Mouse (Mus musculus) neural tube, embryonic 12.5 days (tissue): ENCODE data around the gene Tssk6. TPM values are rescaled to one million over a fixed set of nuclear protein-coding genes. Genes with fewer than 3 reads are reported as not detected.

Experiments
- ATAC-seq: fragments of 200-750 bp; cut with Nextera tagmentation; 2 replicates; pipeline ENCODE4 v1.8.0; 2017; ENCODE audit warnings: low read depth, mild to moderate bottlenecking, moderate TSS enrichment, moderate library complexity; ENCODE audit not compliant: low FRiP score
- H3K27ac ChIP-seq: fragments of 300-500 bp; sonication (generic); 2 replicates; pipeline ENCODE4 v1.5.1; 2016
- H3K27me3 ChIP-seq: fragments of 300-500 bp; sonication (generic); replicated peaks from 2 replicates; pipeline ENCODE4 v1.6.1; 2016; ENCODE audit warnings: mild to moderate bottlenecking
- H3K36me3 ChIP-seq: fragments of 300-500 bp; sonication (generic); 2 replicates; pipeline ENCODE4 v1.6.1; 2016; ENCODE audit warnings: mild to moderate bottlenecking
- H3K4me1 ChIP-seq: fragments of 300-500 bp; sonication (generic); 2 replicates; pipeline ENCODE4 v1.6.1; 2016
- H3K4me2 ChIP-seq: fragments of 300-500 bp; sonication (generic); replicated peaks from 2 replicates; pipeline ENCODE4 v1.6.1; 2016; ENCODE audit warnings: mild to moderate bottlenecking
- H3K4me3 ChIP-seq: fragments of 300-500 bp; sonication (generic); 2 replicates; pipeline ENCODE4 v1.5.1; 2016
- H3K9ac ChIP-seq: fragments of 300-500 bp; sonication (generic); 2 replicates; pipeline ENCODE4 v1.6.1; 2016; ENCODE audit warnings: mild to moderate bottlenecking
- H3K9me3 ChIP-seq: fragments of 300-500 bp; sonication (generic); 2 replicates; pipeline ENCODE4 v1.6.1; 2016; ENCODE audit warnings: mild to moderate bottlenecking
- WGBS: fragments of 180-500 bp; shearing (Covaris S2); methylation state at CpG from one replicate; pipeline ENCODE4 v1.1.7; 2016; 5-methylcytosine and 5-hydroxymethylcytosine counted together
- polyA plus RNA-seq: library from polyadenylated mRNA; unstranded; fragments of >200 nt; fragmentation: Nextera tagmentation; extraction: Ambion mirVana; gene quantifications from 2 replicates; pipeline ENCODE4 v1.2.1, GENCODE M21; 2016

The Tssk6 gene
- 4.1 and 4.3 TPM in 2 replicates for polyA plus RNA-seq

DNA sequence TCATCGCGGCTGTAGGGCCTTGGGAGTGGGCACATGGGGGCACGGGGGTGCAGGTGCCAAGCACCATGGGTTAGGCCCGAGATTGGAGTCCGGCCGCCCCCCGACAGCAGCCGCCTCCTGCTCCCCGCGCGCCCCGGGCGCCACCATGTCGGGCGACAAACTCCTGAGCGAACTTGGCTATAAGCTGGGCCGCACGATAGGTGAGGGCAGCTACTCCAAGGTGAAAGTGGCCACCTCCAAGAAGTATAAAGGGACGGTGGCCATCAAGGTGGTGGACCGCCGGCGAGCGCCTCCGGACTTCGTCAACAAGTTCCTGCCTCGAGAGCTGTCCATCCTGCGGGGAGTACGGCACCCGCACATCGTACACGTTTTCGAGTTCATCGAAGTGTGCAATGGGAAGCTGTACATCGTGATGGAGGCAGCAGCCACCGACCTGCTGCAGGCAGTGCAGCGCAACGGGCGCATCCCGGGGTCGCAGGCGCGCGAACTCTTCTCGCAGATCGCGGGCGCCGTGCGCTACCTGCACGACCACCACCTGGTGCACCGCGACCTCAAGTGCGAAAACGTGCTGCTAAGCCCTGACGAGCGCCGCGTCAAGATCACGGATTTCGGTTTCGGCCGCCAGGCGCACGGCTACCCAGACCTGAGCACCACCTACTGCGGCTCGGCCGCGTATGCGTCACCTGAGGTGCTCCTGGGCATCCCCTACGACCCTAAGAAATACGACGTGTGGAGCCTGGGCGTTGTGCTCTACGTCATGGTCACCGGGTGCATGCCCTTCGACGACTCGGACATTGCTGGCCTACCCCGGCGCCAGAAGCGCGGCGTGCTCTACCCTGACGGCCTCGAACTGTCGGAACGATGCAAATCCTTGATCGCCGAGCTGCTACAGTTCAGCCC lies at the start of gene Tssk6, which contains the start of the genes Ndufa13 and Yjefn3:
Gene Tssk6 (plus strand): TSS at position 22 of the 900 bp plus-strand sequence.
Gene Ndufa13 (minus strand): TSS at position 396 of the 900 bp plus-strand sequence.
Gene Yjefn3 (minus strand): TSS at position 550 of the 900 bp plus-strand sequence.
- ATAC-seq: peak; percentile 55
- WGBS: 3% methylated on average over 89 of the region's 89 CpGs
- peak within 1 kb of the TSS; percentile 62 for H3K4me3 ChIP-seq
- H3K4me1 ChIP-seq: peaks cover 33% of the 10 kb centered on the region
- peak within 1 kb of the TSS; percentile 67 for H3K27ac ChIP-seq
- H3K36me3 ChIP-seq: peaks cover 16% of the 10 kb centered on the region
- peak within 1 kb of the TSS; percentile 71 for H3K9ac ChIP-seq
- H3K4me2 ChIP-seq: peak within 1 kb of the TSS; percentile 87
- no peaks in the 10 kb centered on the region for H3K9me3 ChIP-seq
- no peaks in the 10 kb centered on the region for H3K27me3 ChIP-seq

DNA sequence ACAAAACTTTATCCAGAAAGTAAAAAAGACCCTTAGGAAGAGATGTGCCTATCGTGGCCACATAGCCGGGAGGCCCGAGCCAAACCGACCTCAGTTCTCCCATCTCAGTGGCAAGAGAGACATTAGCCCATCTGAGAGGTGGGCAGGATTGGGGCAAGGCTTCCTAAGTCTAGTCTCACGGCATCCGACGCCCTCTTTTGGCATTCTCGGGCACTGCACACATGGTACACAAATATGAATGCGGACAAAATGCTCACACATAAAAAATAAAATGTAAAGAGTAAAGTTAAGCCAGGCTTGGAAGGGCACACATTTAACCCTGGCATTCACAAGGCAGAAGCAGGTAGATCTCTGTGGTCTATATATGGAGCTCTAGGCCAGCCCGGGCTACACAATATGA lies 48.1 kb upstream of the Tssk6 start:
- no peak overlapping the region for H3K9ac ChIP-seq

DNA sequence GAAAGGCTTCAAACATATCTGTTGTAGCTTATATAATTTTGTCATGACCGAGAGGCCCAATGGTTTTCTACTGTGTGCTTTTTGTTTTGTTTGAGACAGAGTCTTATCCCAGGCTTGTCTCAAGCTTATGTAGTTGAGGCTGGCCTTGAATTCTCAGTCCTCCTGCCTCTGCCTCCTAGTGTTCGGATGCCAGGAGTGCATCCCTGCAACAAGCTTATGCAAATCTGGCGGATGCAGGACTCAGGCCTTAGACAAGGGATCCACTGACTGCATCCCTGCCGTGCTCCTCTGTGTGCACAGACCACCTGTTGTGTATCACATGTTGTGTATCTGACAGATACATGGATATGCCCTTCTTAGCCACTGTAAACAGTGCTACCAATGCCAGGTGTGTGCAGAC lies 41.2 kb upstream of the Tssk6 start:
- no peaks in the 10 kb centered on the region for H3K9me3 ChIP-seq
- H3K9ac ChIP-seq: no peak overlapping the region
- WGBS: 59% methylated on average over 4 of the region's 4 CpGs
- H3K36me3 ChIP-seq: peaks cover 35% of the 10 kb centered on the region
- H3K4me1 ChIP-seq: no peaks in the 10 kb centered on the region
- no peaks in the 10 kb centered on the region for H3K27me3 ChIP-seq
- H3K4me3 ChIP-seq: no peak overlapping the region
- no peak overlapping the region for H3K27ac ChIP-seq
- no peak overlapping the region for H3K4me2 ChIP-seq
- no peak for ATAC-seq

More for the DNA sequence above, 48.1 kb upstream of the Tssk6 start:
- 0 out of 2 replicates have a peak, but pooled peaks cover under 1% of the 10 kb centered on the region for H3K36me3 ChIP-seq
- H3K4me1 ChIP-seq: no peaks in the 10 kb centered on the region
- no peak for ATAC-seq
- H3K4me3 ChIP-seq: no peak overlapping the region
- H3K27ac ChIP-seq: no peak overlapping the region
- H3K9me3 ChIP-seq: no peaks in the 10 kb centered on the region
- no peak overlapping the region for H3K4me2 ChIP-seq
- WGBS: 93% methylated on average over 10 of the region's 10 CpGs
- H3K27me3 ChIP-seq: no peaks in the 10 kb centered on the region

DNA sequence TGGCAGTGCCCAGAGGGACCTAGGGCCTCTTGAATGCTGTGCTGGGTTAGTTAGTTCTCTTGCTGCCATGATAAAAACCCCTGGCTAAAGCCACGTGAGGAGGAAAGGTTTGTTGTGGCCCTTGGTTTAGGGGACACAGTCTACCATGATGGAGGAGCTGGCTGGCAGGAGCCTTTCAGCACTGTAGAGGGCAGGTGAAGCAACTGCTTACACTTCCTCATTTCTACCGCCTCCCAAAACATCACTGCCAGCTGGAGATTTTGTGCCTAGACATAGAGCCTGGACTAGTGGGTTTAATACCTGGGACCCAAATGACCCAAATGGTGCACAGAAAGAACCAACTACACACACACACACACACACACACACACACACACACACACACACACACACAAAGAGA lies 40.7 kb upstream of the Tssk6 start:
- no peaks in the 10 kb centered on the region for H3K27me3 ChIP-seq
- no peak for ATAC-seq
- H3K4me1 ChIP-seq: no peaks in the 10 kb centered on the region
- H3K36me3 ChIP-seq: peaks cover 39% of the 10 kb centered on the region
- no peak overlapping the region for H3K4me2 ChIP-seq
- no peak overlapping the region for H3K4me3 ChIP-seq
- 74% methylated on average over 2 of the region's 2 CpGs for WGBS
- H3K9ac ChIP-seq: no peak overlapping the region
- H3K27ac ChIP-seq: no peak overlapping the region
- no peaks in the 10 kb centered on the region for H3K9me3 ChIP-seq

DNA sequence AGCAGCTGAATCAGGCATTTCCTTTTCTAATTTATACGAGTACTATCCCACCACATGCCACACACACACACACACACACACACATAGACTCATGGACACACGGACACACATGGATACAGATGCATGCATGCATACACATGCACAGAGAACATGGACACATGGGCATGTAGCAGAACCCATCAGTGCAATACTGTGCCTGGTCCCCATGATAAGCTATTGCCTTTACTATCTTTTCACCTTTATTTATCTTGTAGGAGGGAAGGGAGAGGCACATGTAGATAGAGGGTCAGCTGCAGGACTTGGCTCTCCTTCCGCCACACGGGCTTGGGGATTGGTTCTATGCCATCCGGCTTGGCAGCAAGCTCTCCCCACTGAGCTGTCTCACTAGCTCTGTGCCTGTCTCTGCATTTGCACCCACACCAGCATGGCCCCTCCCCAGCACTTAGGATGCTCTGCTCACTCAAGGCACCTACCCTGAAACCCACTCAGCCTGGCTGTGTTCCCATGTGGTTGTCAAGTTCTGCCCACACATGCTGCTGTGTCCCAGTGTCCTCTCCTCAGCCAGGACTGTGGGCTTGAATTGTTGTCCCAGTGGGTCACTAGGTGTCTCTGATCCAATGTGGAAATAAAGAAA lies 38.5 kb upstream of the Tssk6 start:
- no peak for ATAC-seq
- peaks cover 39% of the 10 kb centered on the region for H3K36me3 ChIP-seq
- H3K27ac ChIP-seq: no peak overlapping the region
- no peaks in the 10 kb centered on the region for H3K27me3 ChIP-seq
- H3K4me1 ChIP-seq: no peaks in the 10 kb centered on the region
- no peak overlapping the region for H3K9ac ChIP-seq
- H3K4me3 ChIP-seq: no peak overlapping the region
- no peaks in the 10 kb centered on the region for H3K9me3 ChIP-seq
- 87% methylated on average over 5 of the region's 5 CpGs for WGBS
- H3K4me2 ChIP-seq: no peak overlapping the region

DNA sequence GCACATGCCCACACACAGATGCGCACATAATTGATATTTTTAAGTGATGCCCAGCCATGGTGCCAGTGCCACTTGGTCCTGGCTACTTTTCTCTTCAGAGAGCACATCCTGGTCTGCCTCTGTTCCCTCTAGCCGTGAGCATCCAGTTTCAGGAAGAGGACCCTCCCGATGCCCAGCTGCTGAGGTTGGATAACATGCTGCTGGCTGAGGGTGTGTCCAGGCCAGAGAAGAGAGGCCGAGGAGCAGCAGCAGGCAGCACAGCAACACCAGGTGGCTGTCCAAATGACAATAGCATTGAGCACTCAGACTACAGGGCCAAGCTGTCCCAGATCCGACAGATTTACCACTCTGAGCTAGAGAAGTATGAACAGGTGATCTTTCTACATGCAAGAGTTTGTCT lies 37.8 kb upstream of the Tssk6 start:
- no peaks in the 10 kb centered on the region for H3K27me3 ChIP-seq
- H3K4me3 ChIP-seq: no peak overlapping the region
- 0 out of 2 replicates have a peak overlapping the region, but pooled peaks have one; percentile 10 for H3K9ac ChIP-seq
- H3K9me3 ChIP-seq: no peaks in the 10 kb centered on the region
- no peak for ATAC-seq
- H3K27ac ChIP-seq: no peak overlapping the region
- peaks cover 36% of the 10 kb centered on the region for H3K36me3 ChIP-seq
- no peak overlapping the region for H3K4me2 ChIP-seq
- no peaks in the 10 kb centered on the region for H3K4me1 ChIP-seq
- 80% methylated on average over 5 of the region's 5 CpGs for WGBS

DNA sequence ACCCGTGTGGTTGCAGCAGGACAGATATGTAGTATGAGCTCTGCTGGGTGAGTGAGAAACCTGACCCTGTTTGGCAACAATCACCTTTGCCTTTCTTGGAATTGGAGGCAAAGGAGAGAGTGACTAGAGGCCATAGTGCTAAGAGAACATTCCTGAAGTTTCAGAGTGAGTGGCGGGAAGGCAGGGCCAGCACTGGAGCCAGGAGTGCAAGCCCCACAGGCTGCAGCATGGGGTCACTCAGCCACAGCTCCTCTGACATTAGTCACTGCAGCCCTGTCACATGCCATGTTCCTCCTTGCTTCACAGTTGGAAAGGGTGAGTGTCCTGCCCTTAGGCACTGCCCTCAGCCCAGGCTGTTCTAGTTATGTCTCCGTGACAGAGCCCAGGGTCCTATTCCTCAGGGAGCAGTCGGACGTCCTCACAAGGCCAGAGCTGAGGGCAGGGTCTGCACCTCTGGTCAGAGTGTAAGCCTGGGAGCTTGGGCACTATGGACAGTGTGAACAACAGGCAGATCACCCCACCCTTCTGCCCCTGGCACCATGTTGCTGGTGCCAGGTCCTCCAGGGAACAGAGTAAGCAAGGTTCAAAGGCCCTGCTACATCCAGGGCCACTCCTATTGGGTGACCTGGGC lies 34.2 kb upstream of the Tssk6 start:
- Histone ChIP-seq H3K9ac (no peak overlapping the region), H3K9me3 (no peaks in the 10 kb centered on the region), H3K36me3 (peaks cover 44% of the 10 kb centered on the region), H3K4me3 (no peak overlapping the region), H3K27me3 (no peaks in the 10 kb centered on the region), H3K4me2 (no peak overlapping the region), H3K27ac (no peak overlapping the region), H3K4me1 (no peaks in the 10 kb centered on the region)
- WGBS: 85% methylated on average over 5 of the region's 5 CpGs
- ATAC-seq: no peak

DNA sequence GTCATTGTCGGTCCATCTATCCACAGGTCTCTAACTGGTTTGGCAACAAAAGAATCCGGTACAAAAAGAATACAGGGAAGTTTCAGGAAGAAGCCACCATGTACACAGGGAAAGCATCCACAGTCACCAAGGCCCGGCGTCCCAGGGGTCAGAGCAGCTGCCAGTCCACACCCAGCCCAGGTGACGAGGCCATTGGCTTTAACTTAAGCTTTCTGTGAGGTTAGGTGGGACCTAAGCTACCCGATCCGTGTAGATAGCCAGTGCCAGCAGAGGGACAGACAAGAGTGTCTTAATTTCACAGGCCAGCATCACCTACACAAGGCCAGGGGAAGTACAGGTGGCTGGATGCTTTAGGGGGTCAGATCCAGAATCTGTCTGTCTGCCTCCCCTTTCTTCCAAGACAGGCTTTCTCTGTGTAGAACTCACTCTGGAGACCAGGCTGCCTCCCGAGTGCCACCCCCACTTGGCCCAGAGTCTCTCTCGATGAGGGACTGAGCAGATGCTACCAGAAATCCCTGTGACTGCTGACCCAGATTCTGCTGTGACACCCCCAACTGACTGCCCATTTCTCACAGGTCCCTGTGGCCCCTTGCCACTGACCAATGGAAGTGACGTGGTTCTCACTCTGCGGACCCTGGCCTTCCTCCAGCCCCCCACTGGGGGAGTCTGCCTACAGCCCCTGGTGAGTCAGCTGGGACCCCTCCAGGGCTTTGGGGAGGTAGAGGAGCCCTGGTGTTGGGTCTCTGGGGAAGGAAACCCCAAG lies 31.8 kb upstream of the Tssk6 start:
- no peak for ATAC-seq
- no peak overlapping the region for H3K27ac ChIP-seq
- no peaks in the 10 kb centered on the region for H3K9me3 ChIP-seq
- H3K27me3 ChIP-seq: 0 out of 2 replicates have a peak, but pooled peaks cover 3% of the 10 kb centered on the region
- WGBS: 90% methylated on average over 11 of the region's 11 CpGs
- H3K4me1 ChIP-seq: no peaks in the 10 kb centered on the region
- H3K4me2 ChIP-seq: no peak overlapping the region
- H3K4me3 ChIP-seq: no peak overlapping the region
- peaks cover 33% of the 10 kb centered on the region for H3K36me3 ChIP-seq
- no peak overlapping the region for H3K9ac ChIP-seq

DNA sequence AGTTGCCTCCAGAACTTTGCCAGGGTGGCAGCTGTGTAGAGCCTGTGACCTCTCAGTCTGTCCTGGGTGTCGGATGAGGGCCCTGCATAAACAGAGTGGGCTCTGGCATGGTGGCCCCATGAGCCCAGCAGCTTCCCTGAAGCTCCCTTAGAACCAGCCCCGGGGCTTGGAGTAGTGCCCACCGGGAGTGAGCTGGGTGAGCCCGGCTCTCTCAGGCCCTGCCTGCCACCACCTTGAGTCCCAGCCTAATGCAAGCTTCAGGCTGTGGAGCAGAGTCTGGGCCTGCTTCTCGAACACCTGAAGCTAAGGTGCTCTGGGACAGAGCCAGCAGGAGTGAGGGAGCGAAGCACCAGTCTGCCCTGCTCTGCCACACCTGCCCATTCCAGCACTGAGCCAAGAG lies 31.1 kb upstream of the Tssk6 start:
- no peak for ATAC-seq
- Histone ChIP-seq H3K36me3 (peaks cover 31% of the 10 kb centered on the region), H3K4me2 (no peak overlapping the region), H3K27me3 (0 out of 2 replicates have a peak, but pooled peaks cover 3% of the 10 kb centered on the region), H3K27ac (no peak overlapping the region), H3K4me3 (no peak overlapping the region), H3K9me3 (no peaks in the 10 kb centered on the region), H3K4me1 (no peaks in the 10 kb centered on the region), H3K9ac (no peak overlapping the region)
- WGBS: 87% methylated on average over 6 of the region's 6 CpGs

DNA sequence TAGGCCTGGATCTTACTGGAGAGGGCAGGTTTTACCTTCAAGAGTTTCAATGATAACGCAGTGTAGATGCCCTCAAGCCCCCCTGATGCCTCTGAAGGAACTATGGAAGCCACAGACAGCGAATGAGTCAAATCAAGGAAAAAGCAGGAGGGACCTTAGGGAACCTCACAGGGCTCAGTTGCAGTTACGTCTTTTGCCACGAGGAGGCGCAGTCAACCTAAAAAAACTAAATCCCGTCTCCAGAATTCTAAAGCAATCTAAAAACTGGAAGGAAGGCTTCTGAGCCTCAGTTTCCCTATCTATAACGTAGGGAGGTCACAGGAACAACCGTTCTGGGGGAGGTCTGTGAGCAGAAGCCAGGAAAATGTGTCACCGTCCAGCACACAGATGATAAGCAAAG lies 27.8 kb upstream of the Tssk6 start:
- Histone ChIP-seq H3K27me3 (peaks cover 10% of the 10 kb centered on the region), H3K4me2 (no peak overlapping the region), H3K9me3 (no peaks in the 10 kb centered on the region), H3K4me1 (no peaks in the 10 kb centered on the region), H3K9ac (no peak overlapping the region), H3K4me3 (no peak overlapping the region), H3K36me3 (peaks cover 27% of the 10 kb centered on the region), H3K27ac (no peak overlapping the region)
- ATAC-seq: no peak
- 14% methylated on average over 9 of the region's 9 CpGs for WGBS

DNA sequence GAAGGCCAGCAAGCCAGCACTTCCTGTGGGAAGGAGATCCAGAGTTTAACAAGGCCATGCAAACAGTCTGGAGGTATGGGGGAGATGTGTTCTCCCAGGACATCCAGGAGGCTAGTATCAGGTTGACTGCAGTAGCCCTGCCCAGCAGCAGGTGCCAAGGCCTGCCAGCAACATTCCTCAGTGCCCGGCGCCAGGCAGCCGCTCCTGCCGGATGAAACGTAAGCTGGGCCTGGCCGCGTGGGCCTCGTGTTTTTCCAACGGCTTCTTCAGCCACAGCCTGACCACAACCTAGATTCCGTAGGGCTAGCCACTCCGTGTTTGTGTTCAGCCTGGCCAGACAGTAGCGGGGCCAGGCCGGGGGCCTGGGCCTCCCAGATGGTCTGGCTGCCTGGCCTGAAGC lies 27.3 kb upstream of the Tssk6 start:
- H3K9me3 ChIP-seq: no peaks in the 10 kb centered on the region
- no peak overlapping the region for H3K4me3 ChIP-seq
- no peak overlapping the region for H3K27ac ChIP-seq
- H3K4me2 ChIP-seq: no peak overlapping the region
- no peak for ATAC-seq
- no peak overlapping the region for H3K9ac ChIP-seq
- peaks cover 27% of the 10 kb centered on the region for H3K36me3 ChIP-seq
- peaks cover 15% of the 10 kb centered on the region for H3K27me3 ChIP-seq
- no peaks in the 10 kb centered on the region for H3K4me1 ChIP-seq
- WGBS: 88% methylated on average over 13 of the region's 13 CpGs
